Mouse (Mus musculus) spleen, adult 2 months (tissue): ENCODE measurements around the gene Gatc. TPM values are rescaled to one million over a fixed set of nuclear protein-coding genes. Genes with fewer than 3 reads are reported as not detected.

Source experiments
- DNase-seq, 2 experiments: peaks; one replicate each; pipeline versions ENCODE4 v3.0.0 to v3.0.0-alpha.2; 2012 to 2021; ENCODE audit warnings: low spot score in 2 of 2, low read depth in 1 of 2
- H3K27ac ChIP-seq: fragments of 200-500 bp; 2 replicates; pipeline ENCODE4 v1.5.1; 2012; ENCODE audit warnings: low read length, inconsistent platforms; ENCODE audit not compliant: insufficient read depth
- H3K27me3 ChIP-seq: fragments of 200-500 bp; 2 replicates; pipeline ENCODE4 v1.6.1; 2012; ENCODE audit warnings: mild to moderate bottlenecking, moderate library complexity, low read length, inconsistent platforms; ENCODE audit not compliant: control insufficient read depth, insufficient read depth
- H3K36me3 ChIP-seq: fragments of 200-500 bp; 2 replicates; pipeline ENCODE4 v1.6.1; 2012; ENCODE audit warnings: mild to moderate bottlenecking, low read length, inconsistent platforms; ENCODE audit not compliant: control insufficient read depth, insufficient read depth
- H3K4me1 ChIP-seq: fragments of 200-500 bp; 2 replicates; pipeline ENCODE4 v1.6.1; 2011; ENCODE audit warnings: inconsistent platforms; ENCODE audit not compliant: control insufficient read depth, insufficient read depth, insufficient read length
- H3K4me3 ChIP-seq: fragments of 200-500 bp; 2 replicates; pipeline ENCODE4 v1.5.1; 2011; ENCODE audit warnings: mild to moderate bottlenecking, inconsistent platforms; ENCODE audit not compliant: insufficient read depth, insufficient read length; ENCODE audit errors: extremely low read depth
- CTCF ChIP-seq: fragments of 200-500 bp; IDR thresholded peaks from 2 replicates; pipeline ENCODE4 v1.5.1; 2011; ENCODE audit warnings: mild to moderate bottlenecking, inconsistent platforms; ENCODE audit not compliant: insufficient read depth, insufficient read length, insufficient replicate concordance; ENCODE audit errors: extremely low read depth
- POLR2A ChIP-seq: fragments of 200-500 bp; IDR thresholded peaks from 2 replicates; pipeline ENCODE4 v1.6.1; 2011; ENCODE audit warnings: low read depth, low read length, inconsistent platforms
- WGBS: fragments of 180-500 bp; shearing (Covaris S2); methylation state at CpG from one replicate; pipeline ENCODE4 v1.1.7; 2018; 5-methylcytosine and 5-hydroxymethylcytosine counted together
- polyA plus RNA-seq: library from polyadenylated mRNA; depleted of rRNA; stranded (reverse); fragments of >200 nt; gene quantifications from 2 replicates; pipeline ENCODE4 v1.2.3, GENCODE M21; 2012

Gatc gene
- polyA plus RNA-seq, 1 experiment, result 5.8 TPM

DNA sequence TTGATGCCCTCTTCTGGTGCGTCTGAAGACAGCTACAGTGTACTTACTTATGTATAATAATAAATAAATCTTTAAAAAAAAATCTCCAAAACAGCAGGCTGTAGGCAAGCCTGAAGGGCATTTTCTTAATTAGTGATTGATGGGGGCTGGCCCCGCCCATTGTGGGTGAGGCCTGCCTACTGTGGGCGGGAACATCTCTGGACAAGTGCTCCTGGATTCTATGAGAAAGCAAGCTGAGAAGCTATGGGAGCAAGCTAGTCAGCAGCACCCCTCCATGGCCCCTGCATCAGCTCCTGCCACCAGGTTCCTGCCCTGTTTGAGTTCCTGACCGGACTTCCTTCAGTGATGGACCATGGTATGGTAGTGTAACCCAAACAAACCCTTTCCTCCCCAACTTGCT lies 23.8 kb upstream of the Gatc start:
- WGBS, result 80% methylated on average over 4 of the region's 4 CpGs
- no peaks in the 10 kb centered on the region for H3K36me3 ChIP-seq
- H3K27me3 ChIP-seq, result no peaks in the 10 kb centered on the region
- DNase-seq, result no peak
- H3K27ac ChIP-seq, result no peak overlapping the region
- no peaks in the 10 kb centered on the region for H3K4me1 ChIP-seq
- no peak for TF ChIP-seq CTCF
- no peak for TF ChIP-seq POLR2A
- no peak overlapping the region for H3K4me3 ChIP-seq

DNA sequence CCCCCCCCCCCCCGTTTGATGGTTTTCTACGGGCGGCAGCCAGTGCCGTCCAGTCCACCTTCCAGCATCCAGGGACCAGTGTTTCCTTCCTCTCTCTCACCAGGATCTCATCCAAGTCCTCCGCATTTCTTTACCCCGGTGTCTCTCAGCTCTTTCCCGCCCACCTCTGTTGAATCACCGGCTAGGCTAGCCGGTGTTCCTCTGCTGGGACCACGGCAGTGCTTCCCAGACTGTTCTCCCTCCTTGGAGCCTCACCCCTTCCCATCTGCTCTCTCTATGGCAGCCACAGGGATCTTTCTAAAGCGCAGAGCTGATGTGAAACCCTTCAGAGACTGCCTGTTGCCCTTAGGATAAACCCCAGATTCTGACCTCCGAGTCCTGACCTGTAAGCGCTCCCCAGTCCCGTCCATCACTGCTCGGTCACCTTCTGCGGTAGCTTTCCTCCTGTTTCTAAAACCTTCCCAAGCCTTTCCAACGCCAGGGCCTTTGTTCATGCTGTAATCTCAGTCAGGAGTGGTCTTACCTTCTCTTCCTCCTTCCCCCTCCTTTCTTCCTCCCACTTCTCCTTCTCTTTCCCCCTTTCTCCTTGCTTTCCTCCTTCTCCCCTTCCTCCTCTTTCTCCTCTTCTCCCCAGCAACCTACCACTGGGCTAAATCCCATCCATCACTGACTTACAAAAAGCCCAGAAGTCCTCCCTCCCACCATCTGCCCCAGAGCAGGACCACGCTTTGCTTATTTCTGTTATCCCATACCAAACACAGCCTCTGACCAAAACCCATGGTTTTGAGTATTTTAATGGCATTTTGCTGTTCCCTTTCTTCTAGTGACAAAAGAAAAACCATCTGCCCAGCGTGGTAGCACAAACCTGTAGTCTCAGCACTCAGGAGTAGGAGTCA lies 22.1 kb upstream of the Gatc start:
- no peak overlapping the region for H3K4me3 ChIP-seq
- H3K27me3 ChIP-seq, result no peaks in the 10 kb centered on the region
- no peaks in the 10 kb centered on the region for H3K4me1 ChIP-seq
- no peak for DNase-seq
- no peaks in the 10 kb centered on the region for H3K36me3 ChIP-seq
- TF ChIP-seq CTCF (no peak), POLR2A (no peak)
- 30% methylated on average over 19 of the region's 19 CpGs for WGBS
- H3K27ac ChIP-seq, result no peak overlapping the region

DNA sequence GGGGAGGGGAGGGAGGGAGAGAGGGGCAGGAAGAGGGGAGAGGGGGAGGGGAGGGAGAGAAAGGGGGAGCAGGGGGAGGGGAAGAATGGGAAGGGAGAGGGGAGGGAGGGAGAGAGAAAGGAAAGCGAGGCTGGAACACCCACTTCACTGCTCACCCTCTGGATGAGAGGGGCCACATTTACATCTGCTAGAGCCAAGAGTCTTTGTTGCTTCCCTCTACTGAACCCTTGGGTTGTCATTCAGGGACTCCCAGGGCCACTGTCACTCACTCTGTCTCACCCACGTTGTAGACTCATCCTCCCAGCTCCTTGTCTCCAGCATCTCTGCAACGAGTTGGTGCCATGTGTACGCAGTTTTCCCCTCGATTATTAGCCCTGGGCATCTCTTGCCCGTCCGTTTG lies 21.2 kb upstream of the Gatc start:
- WGBS, result 37% methylated on average over 7 of the region's 7 CpGs
- no peak overlapping the region for H3K4me3 ChIP-seq
- H3K27ac ChIP-seq, result no peak overlapping the region
- no peak for DNase-seq
- no peak for TF ChIP-seq POLR2A
- no peak for TF ChIP-seq CTCF
- no peaks in the 10 kb centered on the region for H3K4me1 ChIP-seq
- H3K27me3 ChIP-seq, result no peaks in the 10 kb centered on the region
- no peaks in the 10 kb centered on the region for H3K36me3 ChIP-seq

DNA sequence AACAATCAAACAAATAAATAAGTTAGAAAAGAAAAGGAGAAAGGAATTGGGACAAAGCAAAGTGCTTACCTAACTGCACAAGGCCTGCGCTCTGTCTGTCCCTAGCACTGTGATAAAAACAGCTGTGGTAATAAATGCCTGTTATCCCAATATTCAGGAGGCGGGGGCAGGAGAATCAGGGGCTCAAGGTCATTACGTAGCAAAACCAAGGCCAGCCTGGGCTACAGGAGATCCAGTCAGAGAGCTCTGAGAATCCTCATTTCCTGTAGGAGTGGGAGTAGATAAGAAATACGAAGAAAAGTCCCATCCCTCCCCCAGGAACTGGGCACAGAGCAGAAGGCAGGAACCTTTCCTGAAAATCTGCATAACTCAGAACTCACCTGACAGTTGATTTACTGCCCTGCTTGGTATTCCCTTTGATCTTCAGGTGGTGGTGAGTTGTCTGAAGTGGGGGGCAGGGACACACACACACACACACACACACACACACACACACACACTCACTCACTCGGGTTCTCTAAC lies 18.9 kb upstream of the Gatc start:
- 72% methylated on average over 5 of the region's 5 CpGs for WGBS
- TF ChIP-seq POLR2A (no peak), CTCF (no peak)
- Histone ChIP-seq H3K27me3 (no peaks in the 10 kb centered on the region), H3K4me1 (no peaks in the 10 kb centered on the region), H3K27ac (no peak overlapping the region), H3K36me3 (no peaks in the 10 kb centered on the region), H3K4me3 (no peak overlapping the region)
- DNase-seq, result no peak

DNA sequence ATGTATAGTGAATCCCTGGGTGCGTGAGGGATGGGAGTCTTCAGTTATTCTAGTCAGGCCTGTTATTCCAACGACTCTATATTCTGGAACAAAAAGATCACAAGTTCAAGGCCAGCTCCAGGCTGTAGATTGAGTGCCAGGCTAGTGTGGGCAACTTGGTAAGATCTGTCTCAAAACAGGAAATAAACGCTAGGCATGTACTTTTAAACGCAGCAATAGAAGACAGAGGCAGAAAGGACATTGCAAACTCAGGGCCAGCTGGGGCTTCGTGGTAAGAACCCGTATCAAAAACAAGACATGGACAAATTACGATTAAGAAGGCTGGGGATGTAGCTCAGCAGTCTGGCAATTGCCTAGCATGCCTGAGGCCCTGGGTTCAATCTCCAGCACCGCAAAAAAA lies 18.5 kb upstream of the Gatc start:
- TF ChIP-seq CTCF (no peak), POLR2A (no peak)
- Histone ChIP-seq H3K36me3 (no peaks in the 10 kb centered on the region), H3K4me1 (no peaks in the 10 kb centered on the region), H3K27me3 (no peaks in the 10 kb centered on the region), H3K4me3 (no peak overlapping the region), H3K27ac (no peak overlapping the region)
- WGBS, result 50% methylated on average over 8 of the region's 8 CpGs
- no peak for DNase-seq

DNA sequence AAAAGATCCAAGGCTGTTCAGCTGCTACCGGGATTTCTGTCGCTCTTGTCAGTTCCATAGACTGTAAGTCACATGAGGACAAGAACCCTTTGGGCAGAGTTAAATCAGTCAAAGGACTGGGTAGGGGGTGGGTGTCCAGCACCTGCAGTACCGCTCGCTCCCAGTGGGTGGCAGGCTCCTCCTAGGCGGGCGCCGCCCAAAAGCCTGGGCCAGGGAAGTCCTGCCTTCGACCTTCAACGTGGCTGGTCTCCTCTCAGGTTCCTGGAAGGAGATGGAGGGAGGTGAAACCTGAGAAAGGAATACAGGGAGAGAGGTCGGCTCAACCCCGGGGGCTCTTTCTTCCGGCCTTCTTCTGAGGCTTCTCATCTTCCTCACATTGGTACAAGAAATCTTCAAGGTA lies 17.9 kb upstream of the Gatc start:
- no peaks in the 10 kb centered on the region for H3K27me3 ChIP-seq
- DNase-seq, result peak in 1 of 2 experiments; percentile 79

DNA sequence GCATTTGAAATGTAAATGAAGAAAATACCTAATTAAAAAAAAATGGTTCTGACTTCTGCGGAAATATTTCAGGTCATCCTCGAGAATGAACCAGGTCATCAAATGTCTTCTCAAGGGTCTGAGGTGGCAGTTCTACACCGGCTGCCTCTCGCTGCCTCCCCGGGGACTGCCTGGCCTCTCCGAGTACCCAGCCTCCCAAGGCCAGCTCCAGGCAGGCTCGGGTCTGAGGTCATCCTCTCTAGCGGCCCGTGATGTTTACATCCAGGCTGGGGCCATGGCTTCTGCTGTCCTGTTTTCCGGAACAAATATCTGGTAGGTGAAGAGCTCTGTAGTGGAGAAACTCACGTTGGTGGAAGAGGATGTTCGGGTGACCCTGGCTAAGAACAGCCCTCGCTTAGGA lies 14.1 kb upstream of the Gatc start:
- DNase-seq, result no peak
- no peak for TF ChIP-seq POLR2A
- TF ChIP-seq CTCF, result no peak
- no peaks in the 10 kb centered on the region for H3K36me3 ChIP-seq
- 59% methylated on average over 13 of the region's 13 CpGs for WGBS
- no peak overlapping the region for H3K27ac ChIP-seq
- no peak overlapping the region for H3K4me3 ChIP-seq
- H3K27me3 ChIP-seq, result no peaks in the 10 kb centered on the region
- no peaks in the 10 kb centered on the region for H3K4me1 ChIP-seq

More for the DNA sequence above, 17.9 kb upstream of the Gatc start:
- Histone ChIP-seq H3K4me1 (no peaks in the 10 kb centered on the region), H3K36me3 (no peaks in the 10 kb centered on the region), H3K4me3 (no peak overlapping the region), H3K27ac (no peak overlapping the region)
- 5% methylated on average over 12 of the region's 12 CpGs for WGBS
- TF ChIP-seq CTCF, result peak; percentile 97
- no peak for TF ChIP-seq POLR2A
